Mouse (Mus musculus) CH12.LX (cell line): Measurements from ENCODE around the gene Mlh1.

Source experiments
- ELF1 ChIP-seq: IDR thresholded peaks from 2 replicates; pipeline ENCODE4 v1.6.1; 2014; ENCODE audit warnings: low read depth, mild to moderate bottlenecking, inconsistent platforms, low read length, improper control_type of control experiment
- MEF2A ChIP-seq: IDR thresholded peaks from 2 replicates; pipeline ENCODE4 v1.6.1; 2014; ENCODE audit warnings: low read depth, mild to moderate bottlenecking, inconsistent platforms, low read length, improper control_type of control experiment, borderline replicate concordance
- POLR2A ChIP-seq: IDR thresholded peaks from 2 replicates; pipeline ENCODE4 v1.6.1; 2011; ENCODE audit warnings: low read depth, mild to moderate bottlenecking, improper control_type of control experiment, low read length

- TF ChIP-seq POLR2A (no peak), ELF1 (no peak), MEF2A (no peak)
Measured at GRCm38 (mm10) chr9:111237726-111238125, 33.9 kb downstream of the Mlh1 start.
